Mouse (Mus musculus): Measurements from ENCODE around the gene Tas1r2. TPM values are rescaled to one million over a fixed set of nuclear protein-coding genes. Genes with fewer than 3 reads are reported as not detected.

The Tas1r2 gene
- total and polyA plus RNA-seq, 2 experiments from 2014 or later, result not detected

DNA sequence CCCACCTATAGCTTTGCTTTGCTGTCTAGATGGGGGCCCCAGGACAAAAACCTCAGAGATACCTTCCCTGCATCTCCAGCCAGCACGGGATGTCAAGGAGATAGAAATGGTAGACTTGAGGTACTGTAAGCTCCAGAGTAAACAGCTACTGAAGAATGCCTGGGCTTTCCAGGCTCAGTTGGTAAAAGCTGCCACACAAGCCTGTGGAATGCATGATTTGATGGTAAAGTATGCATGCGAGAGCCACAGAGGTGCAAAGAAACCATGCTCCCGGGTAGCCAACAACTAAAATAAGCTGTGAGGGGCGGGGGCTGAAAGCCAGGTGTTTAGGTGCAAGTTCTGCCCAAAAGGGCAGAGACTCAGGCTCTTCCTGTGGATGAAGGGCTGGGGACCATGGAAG is 49.6 kb downstream of the Tas1r2 start:
- 71% methylated on average over 4 of the region's 4 CpGs for WGBS
- TF ChIP-seq CTCF (IDR thresholded peaks at IDR 0.05), result no peak
- Histone ChIP-seq H3K9me3 (ENCODE audit: low read length) (no peaks in the 10 kb centered on the region), H3K9ac (replicated peaks; ENCODE audit: low read length, poor library complexity, severe bottlenecking) (no peak overlapping the region), H3K27ac (ENCODE audit: low read depth, low read length) (no peak overlapping the region), H3K4me2 (ENCODE audit: low read depth, low read length, poor library complexity, severe bottlenecking) (no peak overlapping the region), H3K4me1 (ENCODE audit: insufficient read depth, low read length) (no peaks in the 10 kb centered on the region), H3K4me3 (ENCODE audit: low read depth, low read length) (no peak overlapping the region), H3K27me3 (ENCODE audit: insufficient read depth, low read length) (0 out of 2 replicates have a peak, but pooled peaks cover 2% of the 10 kb centered on the region), H3K36me3 (ENCODE audit: insufficient read depth, low read length) (no peaks in the 10 kb centered on the region)
- DNase-seq (ENCODE audit: low spot score) (no peak), ATAC-seq (ENCODE audit: low FRiP score) (no peak)

GRCm38 (mm10) chr4:139703468-139703867 is 50.1 kb downstream of the Tas1r2 start:
- Histone ChIP-seq H3K4me3 (ENCODE audit: low read depth, low read length) (no peak overlapping the region), H3K27me3 (ENCODE audit: insufficient read depth, low read length) (0 out of 2 replicates have a peak, but pooled peaks cover 2% of the 10 kb centered on the region), H3K36me3 (ENCODE audit: insufficient read depth, low read length) (no peaks in the 10 kb centered on the region), H3K4me1 (ENCODE audit: insufficient read depth, low read length) (no peaks in the 10 kb centered on the region), H3K4me2 (ENCODE audit: low read depth, low read length, poor library complexity, severe bottlenecking) (no peak overlapping the region), H3K9me3 (ENCODE audit: low read length) (no peaks in the 10 kb centered on the region), H3K27ac (ENCODE audit: low read depth, low read length) (no peak overlapping the region), H3K9ac (replicated peaks; ENCODE audit: low read length, poor library complexity, severe bottlenecking) (no peak overlapping the region)
- 81% methylated on average over 10 of the region's 11 CpGs for WGBS
- TF ChIP-seq CTCF (IDR thresholded peaks at IDR 0.05), result peak; percentile 24; the same call in 1 of the 2 replicates
- DNase-seq (ENCODE audit: low spot score), result no peak
- no peak for ATAC-seq (ENCODE audit: low FRiP score)

DNA sequence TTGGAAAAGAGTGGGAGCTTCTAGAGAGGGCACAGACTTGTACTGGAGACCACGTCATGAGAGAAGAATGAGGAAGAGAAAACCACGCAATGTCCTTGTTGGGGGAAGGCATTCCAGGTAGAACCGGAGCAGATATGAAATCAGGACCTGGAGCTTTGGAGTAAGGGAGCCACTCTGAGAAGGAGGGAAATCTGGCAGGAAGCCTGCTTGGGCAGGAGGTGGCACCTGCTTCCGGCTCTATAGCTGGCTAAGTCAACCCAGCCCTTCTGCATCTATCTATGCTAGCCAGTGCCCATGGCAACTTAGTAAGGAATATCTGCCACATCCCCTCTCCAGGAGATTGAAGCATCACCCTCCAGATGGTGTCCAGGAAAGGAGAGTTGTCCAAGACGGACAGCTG is 52.6 kb downstream of the Tas1r2 start:
- H3K4me1 ChIP-seq (ENCODE audit: insufficient read depth, low read length), result 0 out of 2 replicates have a peak, but pooled peaks cover 2% of the 10 kb centered on the region
- no peak overlapping the region for H3K9ac ChIP-seq (replicated peaks; ENCODE audit: low read length, poor library complexity, severe bottlenecking)
- H3K9me3 ChIP-seq (ENCODE audit: low read length), result no peaks in the 10 kb centered on the region
- DNase-seq (ENCODE audit: low spot score) (no peak), ATAC-seq (ENCODE audit: low FRiP score) (no peak)
- no peaks in the 10 kb centered on the region for H3K36me3 ChIP-seq (ENCODE audit: insufficient read depth, low read length)
- H3K27ac ChIP-seq (ENCODE audit: low read depth, low read length), result no peak overlapping the region
- no peak overlapping the region for H3K4me2 ChIP-seq (ENCODE audit: low read depth, low read length, poor library complexity, severe bottlenecking)
- no peak for TF ChIP-seq CTCF (IDR thresholded peaks at IDR 0.05)
- 94% methylated on average over 5 of the region's 5 CpGs for WGBS
- 0 out of 2 replicates have a peak, but pooled peaks cover 2% of the 10 kb centered on the region for H3K27me3 ChIP-seq (ENCODE audit: insufficient read depth, low read length)
- no peak overlapping the region for H3K4me3 ChIP-seq (ENCODE audit: low read depth, low read length)

DNA sequence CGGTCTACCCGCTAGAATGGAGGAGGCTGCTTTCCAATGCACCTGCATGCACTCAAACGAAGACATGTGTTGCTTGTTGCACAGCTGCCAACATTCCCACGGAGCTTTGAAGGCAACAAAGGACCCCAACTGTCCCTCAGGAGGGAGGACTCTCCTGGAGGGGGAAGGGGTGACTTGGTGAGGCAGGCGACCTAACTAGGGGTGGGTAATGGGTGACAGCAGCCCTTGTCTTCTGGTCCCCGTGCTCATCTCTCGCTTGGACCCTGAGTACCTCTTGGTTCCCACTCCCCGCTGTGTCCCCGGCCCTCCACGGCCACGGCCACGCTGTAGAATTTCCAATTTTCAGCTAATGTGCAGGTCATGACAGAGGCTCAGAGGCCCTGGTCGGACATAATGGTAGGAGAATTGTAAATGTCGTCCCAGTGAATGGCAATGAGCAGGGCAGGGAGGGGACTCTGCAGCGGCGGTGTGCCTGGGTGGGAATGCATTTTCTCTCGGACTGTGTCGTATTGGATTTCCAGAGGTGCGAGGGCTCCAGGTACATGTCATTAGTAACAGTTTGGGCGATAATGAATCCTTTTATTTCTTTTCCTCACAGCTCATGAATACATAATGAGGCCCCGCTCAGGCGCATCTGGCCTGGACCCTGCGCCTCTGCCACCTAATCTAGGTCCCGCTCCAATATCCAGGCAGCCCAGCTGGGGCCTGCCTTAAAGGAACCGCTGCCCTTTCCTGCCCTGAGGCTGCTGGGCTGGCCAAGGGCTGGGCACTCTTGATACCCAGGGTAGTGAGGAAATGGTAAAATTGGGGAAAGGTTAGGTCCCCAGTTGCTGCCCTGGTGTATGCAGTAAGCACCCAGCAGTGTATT is 57.4 kb downstream of the Tas1r2 start:
- no peak for DNase-seq (ENCODE audit: low spot score)
- no peaks in the 10 kb centered on the region for H3K27me3 ChIP-seq (ENCODE audit: insufficient read depth, low read length)
- H3K36me3 ChIP-seq (ENCODE audit: insufficient read depth, low read length), result no peaks in the 10 kb centered on the region
- 0 out of 2 replicates have a peak, but pooled peaks cover 2% of the 10 kb centered on the region for H3K4me1 ChIP-seq (ENCODE audit: insufficient read depth, low read length)
- H3K27ac ChIP-seq (ENCODE audit: low read depth, low read length), result no peak overlapping the region
- ATAC-seq (ENCODE audit: low FRiP score), result no peak
- no peak overlapping the region for H3K4me2 ChIP-seq (ENCODE audit: low read depth, low read length, poor library complexity, severe bottlenecking)
- TF ChIP-seq CTCF (IDR thresholded peaks at IDR 0.05), result no peak
- no peaks in the 10 kb centered on the region for H3K9me3 ChIP-seq (ENCODE audit: low read length)
- WGBS, result 29% methylated on average over 25 of the region's 25 CpGs
- H3K4me3 ChIP-seq (ENCODE audit: low read depth, low read length), result no peak overlapping the region
- no peak overlapping the region for H3K9ac ChIP-seq (replicated peaks; ENCODE audit: low read length, poor library complexity, severe bottlenecking)

DNA sequence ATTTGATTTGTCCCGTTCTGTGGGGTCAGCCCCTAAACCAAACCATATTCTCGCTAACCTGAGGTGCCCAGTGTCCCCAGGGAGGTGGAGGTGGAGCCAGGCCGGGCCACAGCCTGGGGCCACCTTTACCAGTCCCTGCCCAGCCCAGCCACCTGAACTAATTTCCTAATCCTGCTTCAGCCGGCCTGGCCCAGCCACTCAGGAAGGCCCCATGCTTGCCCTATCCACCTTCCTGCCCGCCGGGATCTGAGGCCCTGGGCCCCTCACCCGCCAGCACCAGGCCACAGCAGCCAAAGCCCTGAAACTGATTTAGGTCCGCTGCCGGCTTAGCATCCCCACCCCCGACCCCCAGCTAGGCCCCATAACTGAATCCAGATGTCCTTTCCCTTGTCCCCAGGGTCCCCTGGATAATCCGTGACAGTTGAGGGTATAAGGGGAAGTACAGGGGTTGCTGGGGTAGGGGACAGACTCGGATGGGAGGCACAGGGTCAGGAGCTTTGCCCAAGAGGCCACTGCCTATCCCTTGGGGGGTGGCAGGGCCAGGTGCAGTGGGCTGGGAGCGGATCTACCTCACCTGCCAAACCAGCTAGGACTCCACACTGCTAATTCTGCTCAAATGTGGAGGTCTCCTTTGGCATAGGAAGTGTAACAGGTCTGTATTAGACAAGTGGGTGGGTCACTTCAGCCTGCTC is 62.0 kb downstream of the Tas1r2 start:
- Histone ChIP-seq H3K9me3 (ENCODE audit: low read length) (no peaks in the 10 kb centered on the region), H3K4me2 (ENCODE audit: low read depth, low read length, poor library complexity, severe bottlenecking) (no peak overlapping the region), H3K27me3 (ENCODE audit: insufficient read depth, low read length) (no peaks in the 10 kb centered on the region), H3K4me1 (ENCODE audit: insufficient read depth, low read length) (0 out of 2 replicates have a peak, but pooled peaks cover 2% of the 10 kb centered on the region), H3K27ac (ENCODE audit: low read depth, low read length) (no peak overlapping the region), H3K36me3 (ENCODE audit: insufficient read depth, low read length) (no peaks in the 10 kb centered on the region), H3K4me3 (ENCODE audit: low read depth, low read length) (no peak overlapping the region), H3K9ac (replicated peaks; ENCODE audit: low read length, poor library complexity, severe bottlenecking) (no peak overlapping the region)
- ATAC-seq (ENCODE audit: low FRiP score) (no peak), DNase-seq (ENCODE audit: low spot score) (no peak)
- no peak for TF ChIP-seq CTCF (IDR thresholded peaks at IDR 0.05)
- 37% methylated on average over 13 of the region's 13 CpGs for WGBS
